Mouse (Mus musculus): Measurements from ENCODE around the gene Kif11. TPM values are rescaled to one million over a fixed set of nuclear protein-coding genes. Genes with fewer than 3 reads are reported as not detected.

Gene Kif11
- polyA plus RNA-seq, 1 experiment from 2014 or later: 78.1 TPM

- Histone ChIP-seq H3K4me3 (no peak overlapping the region), H3K4me1 (no peaks in the 10 kb centered on the region), H3K27ac (replicated peaks) (no peak overlapping the region), H3K9me3 (no peaks in the 10 kb centered on the region), H3K4me2 (replicated peaks) (no peak overlapping the region), H3K36me3 (peaks cover 40% of the 10 kb centered on the region), H3K9ac (replicated peaks) (no peak overlapping the region), H3K27me3 (no peaks in the 10 kb centered on the region)
- WGBS: 88% methylated on average over 3 of the region's 3 CpGs
- no peak for ATAC-seq (ENCODE audit: low FRiP score, low read depth)
Measured at GRCm38 (mm10) chr19:37386126-37386525, 9.9 kb downstream of the Kif11 start.

DNA sequence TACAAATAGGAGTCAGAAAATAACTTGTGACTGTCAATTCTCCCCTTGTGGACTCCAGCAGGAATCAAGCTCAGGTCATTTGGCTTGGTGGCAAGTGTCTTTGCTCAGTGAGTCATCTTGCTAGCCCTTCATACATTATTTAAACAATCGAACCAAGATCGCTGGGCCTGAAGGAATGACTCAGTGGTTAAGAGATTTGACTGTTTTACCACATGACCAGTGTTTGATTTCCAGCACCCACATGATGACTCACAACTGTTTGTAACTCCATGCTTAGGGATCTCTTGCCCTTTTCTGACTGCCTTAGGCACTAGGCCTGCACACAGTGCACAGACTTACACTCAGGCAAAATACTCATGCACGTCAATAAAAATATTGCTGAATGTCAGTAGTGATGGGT lies 15.7 kb downstream of the Kif11 start:
- Histone ChIP-seq H3K4me3 (no peak overlapping the region), H3K4me2 (replicated peaks) (no peak overlapping the region), H3K27me3 (no peaks in the 10 kb centered on the region), H3K27ac (replicated peaks) (no peak overlapping the region), H3K9ac (replicated peaks) (no peak overlapping the region), H3K4me1 (no peaks in the 10 kb centered on the region), H3K9me3 (no peaks in the 10 kb centered on the region), H3K36me3 (peaks cover 55% of the 10 kb centered on the region)
- WGBS: 98% methylated on average over 3 of the region's 3 CpGs
- no peak for ATAC-seq (ENCODE audit: low FRiP score, low read depth)

DNA sequence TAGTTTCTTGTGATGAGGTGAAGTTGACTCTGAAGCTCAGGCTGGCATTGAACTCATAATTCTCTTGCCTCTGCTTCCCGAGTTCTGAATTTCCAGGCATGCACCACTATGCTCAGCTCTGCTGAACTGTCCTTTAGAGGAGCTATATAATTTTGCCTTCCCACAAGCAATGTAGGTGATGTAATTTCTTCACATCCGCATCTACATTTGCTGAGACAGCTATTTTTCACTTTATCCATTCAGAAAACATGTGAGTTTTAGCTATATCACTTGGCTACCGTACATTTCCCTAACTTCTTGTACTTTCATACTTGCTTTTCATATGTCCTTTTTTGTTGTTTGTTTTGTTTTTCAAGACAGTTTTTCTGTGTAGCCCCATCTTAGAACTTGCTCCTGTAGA lies 20.1 kb downstream of the Kif11 start:
- 97% methylated on average over 3 of the region's 3 CpGs for WGBS
- H3K36me3 ChIP-seq: peaks cover 68% of the 10 kb centered on the region

DNA sequence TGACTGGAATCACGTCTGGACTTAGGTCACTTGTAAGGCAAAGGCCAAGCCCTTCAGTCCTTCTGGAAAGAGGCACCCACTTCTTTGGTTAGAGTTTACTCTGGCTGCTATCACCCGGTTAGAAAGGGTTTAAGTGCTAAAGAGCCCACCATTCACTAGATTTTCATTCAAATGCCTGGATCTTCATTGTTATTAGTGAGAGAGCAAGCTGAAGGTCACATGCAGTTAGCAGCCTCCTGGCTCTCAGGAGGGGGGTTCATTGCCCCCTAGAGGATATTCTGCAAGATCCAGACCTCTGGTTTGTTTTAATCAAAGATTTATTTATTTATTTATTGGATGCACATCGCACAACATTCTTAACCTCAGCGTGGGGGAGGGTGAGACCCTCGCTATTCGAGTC lies 24.7 kb downstream of the Kif11 start:
- H3K4me1 ChIP-seq: no peaks in the 10 kb centered on the region
- H3K9ac ChIP-seq (replicated peaks): no peak overlapping the region
- H3K27ac ChIP-seq (replicated peaks): no peak overlapping the region
- H3K4me2 ChIP-seq (replicated peaks): no peak overlapping the region
- 81% methylated on average over 6 of the region's 6 CpGs for WGBS
- no peak for ATAC-seq (ENCODE audit: low FRiP score, low read depth)
- peaks cover 71% of the 10 kb centered on the region for H3K36me3 ChIP-seq
- H3K9me3 ChIP-seq: no peaks in the 10 kb centered on the region
- no peak overlapping the region for H3K4me3 ChIP-seq
- no peaks in the 10 kb centered on the region for H3K27me3 ChIP-seq

More for the DNA sequence above, 20.1 kb downstream of the Kif11 start:
- H3K27ac ChIP-seq (replicated peaks): no peak overlapping the region
- no peaks in the 10 kb centered on the region for H3K4me1 ChIP-seq
- no peak for ATAC-seq (ENCODE audit: low FRiP score, low read depth)
- H3K4me2 ChIP-seq (replicated peaks): no peak overlapping the region
- no peak overlapping the region for H3K4me3 ChIP-seq
- H3K9me3 ChIP-seq: no peaks in the 10 kb centered on the region
- H3K27me3 ChIP-seq: no peaks in the 10 kb centered on the region
- no peak overlapping the region for H3K9ac ChIP-seq (replicated peaks)

DNA sequence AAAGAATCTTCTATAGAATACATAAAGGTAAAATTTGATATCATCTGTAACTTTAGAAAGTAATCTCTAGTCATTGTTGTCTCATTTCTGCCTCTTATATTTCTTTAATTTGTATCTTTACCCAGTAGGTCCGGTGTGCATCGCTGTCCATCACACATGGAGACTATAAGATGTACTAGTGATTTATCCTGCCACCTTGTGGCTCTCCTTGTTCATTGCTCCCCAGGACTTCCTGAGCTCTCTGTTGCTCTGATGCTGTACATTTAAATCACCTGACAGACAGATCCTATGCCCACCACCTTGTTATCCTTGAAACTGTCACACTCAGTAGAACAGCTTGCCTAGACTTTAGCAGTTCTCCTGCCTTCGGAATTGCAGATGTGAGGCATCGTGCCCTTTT lies 42.1 kb downstream of the Kif11 start:
- WGBS: 89% methylated on average over 4 of the region's 4 CpGs
- Histone ChIP-seq H3K27me3 (no peaks in the 10 kb centered on the region), H3K27ac (replicated peaks) (no peak overlapping the region), H3K4me2 (replicated peaks) (no peak overlapping the region), H3K4me1 (no peaks in the 10 kb centered on the region), H3K36me3 (peaks cover 61% of the 10 kb centered on the region), H3K9me3 (no peaks in the 10 kb centered on the region), H3K4me3 (no peak overlapping the region), H3K9ac (replicated peaks) (no peak overlapping the region)
- ATAC-seq (ENCODE audit: low FRiP score, low read depth): no peak

- H3K4me2 ChIP-seq (replicated peaks): no peak overlapping the region
- H3K36me3 ChIP-seq: peaks cover 53% of the 10 kb centered on the region
- H3K27ac ChIP-seq (replicated peaks): no peak overlapping the region
- H3K27me3 ChIP-seq: no peaks in the 10 kb centered on the region
- WGBS: 61% methylated on average over 3 of the region's 3 CpGs
- no peaks in the 10 kb centered on the region for H3K4me1 ChIP-seq
- H3K9me3 ChIP-seq: no peaks in the 10 kb centered on the region
- no peak overlapping the region for H3K9ac ChIP-seq (replicated peaks)
- no peak; the same call in 1 of the 2 replicates for ATAC-seq (ENCODE audit: low FRiP score, low read depth)
- no peak overlapping the region for H3K4me3 ChIP-seq
Measured at GRCm38 (mm10) chr19:37419613-37420012, 43.4 kb downstream of the Kif11 start.

- 83% methylated on average over 5 of the region's 5 CpGs for WGBS
- no peaks in the 10 kb centered on the region for H3K4me1 ChIP-seq
- H3K36me3 ChIP-seq: 0 out of 2 replicates have a peak, but pooled peaks cover under 1% of the 10 kb centered on the region
- H3K9ac ChIP-seq (replicated peaks): no peak overlapping the region
- no peak overlapping the region for H3K4me2 ChIP-seq (replicated peaks)
- H3K27ac ChIP-seq (replicated peaks): no peak overlapping the region
- peaks cover 33% of the 10 kb centered on the region for H3K27me3 ChIP-seq
- no peak for ATAC-seq (ENCODE audit: low FRiP score, low read depth)
- H3K9me3 ChIP-seq: no peaks in the 10 kb centered on the region
- no peak overlapping the region for H3K4me3 ChIP-seq
Measured at GRCm38 (mm10) chr19:37428589-37428988, 52.4 kb downstream of the Kif11 start.

DNA sequence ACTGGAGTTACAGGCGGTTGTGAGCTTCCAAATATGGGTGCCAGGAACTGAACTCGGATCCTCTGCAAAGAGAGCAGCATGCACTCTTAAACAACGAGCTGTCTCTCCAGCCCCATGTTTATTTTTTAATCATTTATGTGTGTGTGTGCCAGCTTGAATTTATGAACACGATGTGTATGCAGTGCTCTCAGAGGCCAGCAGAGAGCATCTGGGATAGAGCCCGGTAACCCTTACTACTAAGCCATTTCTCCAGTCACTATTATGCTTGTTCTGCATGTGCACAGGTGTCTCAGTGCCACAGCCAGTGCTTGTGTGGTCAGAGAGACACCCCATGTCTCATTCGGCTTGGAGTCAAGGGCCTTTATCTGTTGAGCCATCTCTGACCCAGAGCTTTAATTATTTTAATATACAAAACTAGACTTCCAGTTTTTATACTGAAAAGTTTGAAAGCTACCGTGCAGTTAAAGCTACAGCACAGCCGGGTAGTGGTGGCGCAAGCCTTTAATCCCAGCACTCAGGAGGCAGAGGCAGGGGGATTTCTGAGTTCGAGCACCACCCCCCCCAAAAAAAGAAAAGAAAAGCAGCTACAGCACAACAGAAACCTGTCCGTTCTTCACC lies 55.0 kb downstream of the Kif11 start:
- H3K27me3 ChIP-seq: peaks cover 59% of the 10 kb centered on the region
- WGBS: 89% methylated on average over 11 of the region's 11 CpGs
- peaks cover 16% of the 10 kb centered on the region for H3K4me1 ChIP-seq

DNA sequence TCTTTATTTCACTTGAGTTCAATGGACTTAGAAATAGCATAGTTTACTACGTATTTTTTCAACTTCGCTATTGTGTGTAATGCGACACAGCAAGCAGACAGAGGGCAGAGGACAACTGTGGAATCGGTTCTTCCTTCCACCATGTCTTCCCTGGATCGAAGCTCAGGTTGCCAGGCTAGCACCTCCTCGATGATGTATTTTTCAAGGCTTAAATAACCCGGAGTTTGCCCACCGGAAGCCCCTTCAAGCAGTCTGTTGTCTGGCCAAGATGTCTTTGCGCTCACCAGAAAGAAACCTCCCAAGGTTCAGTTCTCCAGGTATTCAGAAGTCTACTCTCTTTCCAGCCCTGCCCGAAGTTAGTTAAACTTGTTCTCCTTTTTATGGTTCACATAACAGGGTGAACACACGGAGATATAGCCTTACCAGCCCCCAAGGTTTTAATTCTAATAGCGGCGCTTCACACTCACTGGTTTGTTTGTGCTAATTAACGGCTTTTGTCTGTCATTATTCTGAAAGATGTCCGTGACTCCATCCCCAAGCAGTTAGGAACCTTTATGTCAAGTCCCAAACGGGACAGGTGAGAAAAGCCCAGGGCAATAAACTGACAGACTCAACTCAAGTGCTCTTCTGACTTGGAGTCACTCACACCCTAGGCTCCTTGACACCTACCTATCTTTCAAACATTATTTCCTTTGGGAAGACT lies 56.8 kb downstream of the Kif11 start:
- Histone ChIP-seq H3K36me3 (no peaks in the 10 kb centered on the region), H3K9ac (replicated peaks) (no peak overlapping the region), H3K4me1 (peaks cover 16% of the 10 kb centered on the region), H3K27me3 (peaks cover 75% of the 10 kb centered on the region), H3K4me2 (replicated peaks) (no peak overlapping the region), H3K4me3 (no peak overlapping the region), H3K27ac (replicated peaks) (no peak overlapping the region), H3K9me3 (no peaks in the 10 kb centered on the region)
- 27% methylated on average over 16 of the region's 16 CpGs for WGBS
- ATAC-seq (ENCODE audit: low FRiP score, low read depth): no peak

More for the DNA sequence above, 55.0 kb downstream of the Kif11 start:
- no peak overlapping the region for H3K4me2 ChIP-seq (replicated peaks)
- no peaks in the 10 kb centered on the region for H3K36me3 ChIP-seq
- H3K4me3 ChIP-seq: no peak overlapping the region
- no peak for ATAC-seq (ENCODE audit: low FRiP score, low read depth)
- H3K9me3 ChIP-seq: no peaks in the 10 kb centered on the region
- no peak overlapping the region for H3K9ac ChIP-seq (replicated peaks)
- H3K27ac ChIP-seq (replicated peaks): no peak overlapping the region

DNA sequence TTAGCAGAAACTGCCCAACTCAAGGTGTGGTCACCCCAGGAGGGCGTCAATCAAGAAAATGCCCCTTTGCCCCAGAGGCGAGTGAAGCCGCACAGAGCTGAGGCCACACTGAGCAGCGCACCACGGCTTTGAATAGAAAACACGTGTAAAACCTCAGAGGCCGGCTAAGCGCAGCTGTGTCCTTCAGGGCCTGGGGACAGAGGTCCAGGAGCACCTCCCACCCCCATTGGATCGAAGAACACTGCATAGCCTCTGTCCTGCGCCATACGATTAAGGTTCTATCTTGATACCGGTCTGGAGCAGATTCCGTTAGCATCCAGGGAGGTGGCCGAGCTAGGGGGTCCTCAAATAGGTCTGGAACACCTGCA lies 57.7 kb downstream of the Kif11 start:
- no peak overlapping the region for H3K27ac ChIP-seq (replicated peaks)
- H3K4me2 ChIP-seq (replicated peaks): peak overlapping the region; percentile 54
- H3K36me3 ChIP-seq: no peaks in the 10 kb centered on the region
- H3K4me1 ChIP-seq: peaks cover 16% of the 10 kb centered on the region
- no peak overlapping the region for H3K9ac ChIP-seq (replicated peaks)
- H3K4me3 ChIP-seq: peak overlapping the region; percentile 44
- H3K9me3 ChIP-seq: no peaks in the 10 kb centered on the region
- WGBS: 1% methylated on average over 14 of the region's 14 CpGs
- 0 out of 2 replicates have a peak, but pooled peaks have one; percentile 19 for ATAC-seq (ENCODE audit: low FRiP score, low read depth)
- peaks cover 80% of the 10 kb centered on the region for H3K27me3 ChIP-seq

DNA sequence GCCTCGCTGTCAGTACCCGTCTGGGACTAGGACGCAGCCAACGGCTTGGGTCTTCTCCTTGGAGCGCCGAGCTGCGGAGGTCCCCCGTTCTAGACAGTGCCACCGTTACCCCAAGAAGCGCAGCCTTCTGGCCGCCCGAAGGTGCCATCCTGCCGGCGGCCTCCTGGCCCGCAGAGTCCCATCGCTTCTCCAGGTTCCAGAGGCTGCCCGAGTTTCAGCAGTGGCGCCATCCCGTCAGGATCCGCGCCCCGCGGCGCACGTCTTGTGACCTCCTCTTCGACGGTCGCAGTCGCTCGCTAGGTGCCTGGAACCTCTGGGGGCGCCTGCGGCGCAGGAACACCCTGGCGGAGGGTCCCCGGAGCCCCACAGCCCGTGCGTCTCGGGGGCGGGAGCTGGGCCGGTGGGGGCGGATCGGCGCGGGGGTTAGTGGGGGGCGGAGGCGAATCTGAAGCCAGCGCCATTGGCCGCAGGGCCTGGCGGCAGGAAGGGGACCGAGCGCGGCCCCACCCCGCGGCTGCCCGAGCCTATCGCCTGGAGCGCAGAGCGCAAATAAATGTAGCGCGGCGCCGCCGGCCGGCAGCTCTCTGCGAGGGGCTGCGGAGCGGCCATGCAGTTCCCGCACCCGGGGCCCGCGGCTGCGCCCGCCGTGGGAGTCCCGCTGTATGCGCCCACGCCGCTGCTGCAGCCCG lies 58.2 kb downstream of the Kif11 start, which contains the start of gene Hhex:
TSS of gene Hhex (plus strand) at position 548 of the 689 bp plus-strand sequence.
- Histone ChIP-seq H3K4me1 (peaks cover 16% of the 10 kb centered on the region), H3K36me3 (no peaks in the 10 kb centered on the region), H3K27me3 (peaks cover 85% of the 10 kb centered on the region), H3K9me3 (no peaks in the 10 kb centered on the region), H3K4me2 (replicated peaks) (peak within 1 kb of the TSS; percentile 54), H3K4me3 (peak within 1 kb of the TSS; percentile 44), H3K9ac (replicated peaks) (0 out of 2 replicates have a peak within 1 kb of the TSS, but pooled peaks have one; percentile 1), H3K27ac (replicated peaks) (no peak within 1 kb of the TSS)
- ATAC-seq (ENCODE audit: low FRiP score, low read depth): peak; percentile 68
- WGBS: 1% methylated on average over 74 of the region's 79 CpGs
